Mouse (Mus musculus) MEL-GATA-1-ER (cell line): ENCODE data around the gene Dnaaf5.

Source experiments
- DNase-seq: peaks from one replicate; pipeline ENCODE4 v3.0.0-alpha.2; 2012; ENCODE audit warnings: low read depth; ENCODE audit errors: extremely low read depth

Dnaaf5 gene

GRCm38 (mm10) chr5:139140589-139140988 lies 9.4 kb upstream of the Dnaaf5 start:
- DNase-seq = no peak

GRCm38 (mm10) chr5:139141326-139141725 lies 8.7 kb upstream of the Dnaaf5 start:
- DNase-seq = no peak

GRCm38 (mm10) chr5:139143890-139144289 lies 6.1 kb upstream of the Dnaaf5 start:
- DNase-seq = no peak

- no peak for DNase-seq
These were observed 4.3 kb upstream of the Dnaaf5 start for GRCm38 (mm10) chr5:139145726-139146125.

GRCm38 (mm10) chr5:139146476-139147075 lies 3.4 kb upstream of the Dnaaf5 start:
- no peak for DNase-seq

GRCm38 (mm10) chr5:139147178-139148078 lies 2.6 kb upstream of the Dnaaf5 start:
- no peak for DNase-seq

GRCm38 (mm10) chr5:139149006-139149672 lies 884 bp upstream of the Dnaaf5 start:
- peak; percentile 29 for DNase-seq

- DNase-seq = peak; percentile 29
These were observed 594 bp downstream of the Dnaaf5 start for GRCm38 (mm10) chr5:139150603-139151031.

GRCm38 (mm10) chr5:139160899-139161298 lies 10.9 kb downstream of the Dnaaf5 start:
- DNase-seq = no peak

GRCm38 (mm10) chr5:139161632-139162031 lies 11.6 kb downstream of the Dnaaf5 start:
- no peak for DNase-seq

GRCm38 (mm10) chr5:139166781-139167361 lies 16.8 kb downstream of the Dnaaf5 start:
- DNase-seq = peak; percentile 70

- DNase-seq = no peak
These were observed 17.5 kb downstream of the Dnaaf5 start for GRCm38 (mm10) chr5:139167548-139167947.

- DNase-seq = no peak
These were observed 21.9 kb downstream of the Dnaaf5 start for GRCm38 (mm10) chr5:139171929-139172328.

- no peak for DNase-seq
These were observed 24.1 kb downstream of the Dnaaf5 start for GRCm38 (mm10) chr5:139174141-139174540.

GRCm38 (mm10) chr5:139174556-139175547 lies 24.8 kb downstream of the Dnaaf5 start:
- no peak for DNase-seq

- DNase-seq = no peak
These were observed 29.0 kb downstream of the Dnaaf5 start for GRCm38 (mm10) chr5:139178895-139179631.

GRCm38 (mm10) chr5:139183131-139183530 lies 33.1 kb downstream of the Dnaaf5 start:
- DNase-seq = no peak

- DNase-seq = no peak
These were observed 33.6 kb downstream of the Dnaaf5 start for GRCm38 (mm10) chr5:139183601-139184000.

GRCm38 (mm10) chr5:139184897-139185296 lies 34.9 kb downstream of the Dnaaf5 start:
- no peak for DNase-seq

GRCm38 (mm10) chr5:139189726-139190125 lies 39.7 kb downstream of the Dnaaf5 start:
- DNase-seq = no peak
